Mouse (Mus musculus) kidney, postnatal 0 days (tissue): ENCODE data around the gene Mrc2. TPM values are rescaled to one million over a fixed set of nuclear protein-coding genes. Genes with fewer than 3 reads are reported as not detected.
A peak's percentile ranks its signal among the peaks of the same experiment; 100 is the strongest.

Experiments
- ATAC-seq: fragments of 200-750 bp; cut with Nextera tagmentation; replicated peaks from 2 replicates; pipeline ENCODE4 v1.8.0; 2017; ENCODE audit warnings: low read depth, moderate number of reproducible peaks, moderate TSS enrichment, moderate library complexity; ENCODE audit not compliant: low FRiP score
- DNase-seq: peaks from one replicate; pipeline ENCODE4 v3.0.0-alpha.2; 2016; ENCODE audit warnings: low spot score
- H3K27ac ChIP-seq: fragments of 300-500 bp; sonication (generic); 2 replicates; pipeline ENCODE4 v1.5.1; 2014; ENCODE audit warnings: mild to moderate bottlenecking
- H3K27me3 ChIP-seq: fragments of 300-500 bp; sonication (generic); 2 replicates; pipeline ENCODE4 v1.6.1; 2014; ENCODE audit warnings: low read length, mixed read lengths; ENCODE audit not compliant: insufficient read depth
- H3K36me3 ChIP-seq: fragments of 300-500 bp; sonication (generic); 2 replicates; pipeline ENCODE4 v1.6.1; 2014; ENCODE audit warnings: low read length, mixed read lengths; ENCODE audit not compliant: insufficient read depth
- H3K4me1 ChIP-seq: fragments of 300-500 bp; sonication (generic); replicated peaks from 2 replicates; pipeline ENCODE4 v1.6.1; 2014; ENCODE audit warnings: antibody characterized with exemption, low read length, mixed read lengths; ENCODE audit not compliant: insufficient read depth
- H3K4me2 ChIP-seq: fragments of 300-500 bp; sonication (generic); 2 replicates; pipeline ENCODE4 v1.6.1; 2014; ENCODE audit warnings: mild to moderate bottlenecking, low read length, moderate library complexity, mixed read lengths
- H3K4me3 ChIP-seq: fragments of 300-500 bp; sonication (generic); replicated peaks from 2 replicates; pipeline ENCODE4 v1.5.1; 2014; ENCODE audit warnings: low read depth, low read length
- H3K9ac ChIP-seq: fragments of 300-500 bp; sonication (generic); 2 replicates; pipeline ENCODE4 v1.6.1; 2014; ENCODE audit warnings: low read depth, low read length
- H3K9me3 ChIP-seq: fragments of 300-500 bp; sonication (generic); replicated peaks from 2 replicates; pipeline ENCODE4 v1.6.1; 2016; ENCODE audit warnings: low read length, inconsistent platforms, mixed read lengths
- CTCF ChIP-seq: IDR thresholded peaks from 2 replicates; pipeline ENCODE4 v1.5.1; 2016; ENCODE audit warnings: antibody characterized with exemption, low read depth, mild to moderate bottlenecking, moderate library complexity
- WGBS: fragments of 180-500 bp; shearing (Covaris S2); extraction: QIAGEN DNeasy Blood & Tissue Kit; methylation state at CpG from one replicate; pipeline ENCODE4 v1.1.7; 2014; 5-methylcytosine and 5-hydroxymethylcytosine counted together
- polyA plus RNA-seq: library from polyadenylated mRNA; unstranded; fragments of >200 nt; fragmentation: Nextera tagmentation; extraction: Ambion mirVana; gene quantifications from 2 replicates; pipeline ENCODE4 v1.2.1, GENCODE M21; 2015

Gene Mrc2
- polyA plus RNA-seq, 1 experiment from 2014 or later = 9.5 TPM

GRCm38 (mm10) chr11:105385266-105385665, 92.8 kb downstream of the Mrc2 start:
- H3K4me1 ChIP-seq = no peaks in the 10 kb centered on the region
- no peak overlapping the region for H3K4me2 ChIP-seq
- H3K4me3 ChIP-seq = no peak overlapping the region
- no peak for ATAC-seq
- no peak overlapping the region for H3K27ac ChIP-seq
- no peaks in the 10 kb centered on the region for H3K9me3 ChIP-seq
- no peak for TF ChIP-seq CTCF
- no peaks in the 10 kb centered on the region for H3K36me3 ChIP-seq
- H3K9ac ChIP-seq = no peak overlapping the region
- DNase-seq = no peak
- 66% methylated on average over 9 of the region's 9 CpGs for WGBS
- H3K27me3 ChIP-seq = no peaks in the 10 kb centered on the region

- Histone ChIP-seq H3K4me2 (no peak overlapping the region), H3K27ac (no peak overlapping the region), H3K36me3 (no peaks in the 10 kb centered on the region), H3K4me3 (no peak overlapping the region), H3K4me1 (no peaks in the 10 kb centered on the region), H3K9ac (no peak overlapping the region), H3K27me3 (no peaks in the 10 kb centered on the region), H3K9me3 (no peaks in the 10 kb centered on the region)
- ATAC-seq (no peak), DNase-seq (peak; percentile 74)
- 26% methylated on average over 2 of the region's 2 CpGs for WGBS
- no peak for TF ChIP-seq CTCF
Observed at GRCm38 (mm10) chr11:105388636-105389035, 96.2 kb downstream of the Mrc2 start.

GRCm38 (mm10) chr11:105390290-105390689, 97.8 kb downstream of the Mrc2 start:
- DNase-seq (no peak), ATAC-seq (no peak)
- H3K36me3 ChIP-seq = no peaks in the 10 kb centered on the region
- no peak overlapping the region for H3K27ac ChIP-seq
- no peaks in the 10 kb centered on the region for H3K27me3 ChIP-seq
- 88% methylated on average over 7 of the region's 7 CpGs for WGBS
- H3K4me3 ChIP-seq = no peak overlapping the region
- no peak overlapping the region for H3K4me2 ChIP-seq
- no peaks in the 10 kb centered on the region for H3K9me3 ChIP-seq
- H3K4me1 ChIP-seq = no peaks in the 10 kb centered on the region
- no peak overlapping the region for H3K9ac ChIP-seq
- no peak for TF ChIP-seq CTCF

Other genes with a start within 250 kb of the Mrc2 start
- not detected in 2 replicates for gene Efcab3, start 229.1 kb upstream of the Mrc2 start, polyA plus RNA-seq
- gene Mettl2, start 166.2 kb upstream of the Mrc2 start, polyA plus RNA-seq = 22.3 and 24.0 TPM in 2 replicates
- not detected in 2 replicates for gene Gm10842, start 145.8 kb upstream of the Mrc2 start, polyA plus RNA-seq
- gene Tlk2, start 113.8 kb upstream of the Mrc2 start, polyA plus RNA-seq = 17.5 and 18.8 TPM in 2 replicates
- 0.83 and 1.2 TPM in 2 replicates for gene March10, start 164.1 kb downstream of the Mrc2 start, polyA plus RNA-seq